Mouse (Mus musculus) frontal cortex, postnatal 14 days (tissue): ENCODE measurements around the gene Mocs3.

Experiments used
- DNase-seq, 2 experiments: peaks; one replicate each; pipeline ENCODE4 v3.0.0; 2022; ENCODE audit warnings: low spot score in 2 of 2

Mocs3 gene

DNA sequence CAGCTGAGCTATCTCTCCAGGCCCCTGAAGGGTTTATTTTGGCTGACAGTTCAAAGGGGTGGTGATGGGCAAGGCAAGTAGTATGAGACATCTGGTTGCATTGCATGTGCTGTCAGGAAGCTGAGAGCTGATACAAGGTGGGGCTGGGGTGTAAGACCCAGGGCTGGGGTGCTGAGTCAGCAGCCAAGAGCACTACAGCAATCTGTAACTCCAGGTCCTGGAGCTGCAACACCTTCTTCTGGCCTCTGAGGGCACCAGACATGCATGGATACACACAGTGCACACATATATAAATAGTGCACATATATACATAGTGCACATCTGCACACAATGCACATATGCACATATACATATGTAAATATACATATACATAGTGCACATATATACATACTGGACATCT, 12.4 kb downstream of the Mocs3 start:
- no peak for DNase-seq

GRCm38 (mm10) chr2:168243278-168243677, 12.9 kb downstream of the Mocs3 start:
- DNase-seq, result no peak

- no peak for DNase-seq
These were observed 15.1 kb downstream of the Mocs3 start for GRCm38 (mm10) chr2:168245571-168245970.

GRCm38 (mm10) chr2:168248167-168248855, 17.9 kb downstream of the Mocs3 start:
- DNase-seq, result no peak

DNA sequence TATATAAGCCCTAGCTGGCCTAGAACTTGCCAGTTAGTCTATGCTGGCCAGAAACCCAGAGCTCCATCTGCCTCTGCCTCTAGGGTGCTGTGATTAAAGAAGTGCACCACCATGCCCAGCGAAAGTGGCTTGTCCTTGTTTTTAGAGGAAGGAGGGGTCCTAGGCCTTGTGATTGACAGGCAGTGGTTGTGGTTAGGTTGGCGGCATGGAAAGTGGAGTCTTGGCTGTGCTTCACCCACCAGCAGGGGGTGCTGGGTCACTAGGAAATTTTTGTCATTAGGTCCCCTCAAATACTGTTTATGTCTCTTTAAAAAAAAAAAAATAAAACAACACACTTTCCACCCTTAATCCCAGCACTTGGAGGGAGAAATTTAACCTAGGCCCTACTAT, 18.4 kb downstream of the Mocs3 start:
- DNase-seq, result no peak

DNA sequence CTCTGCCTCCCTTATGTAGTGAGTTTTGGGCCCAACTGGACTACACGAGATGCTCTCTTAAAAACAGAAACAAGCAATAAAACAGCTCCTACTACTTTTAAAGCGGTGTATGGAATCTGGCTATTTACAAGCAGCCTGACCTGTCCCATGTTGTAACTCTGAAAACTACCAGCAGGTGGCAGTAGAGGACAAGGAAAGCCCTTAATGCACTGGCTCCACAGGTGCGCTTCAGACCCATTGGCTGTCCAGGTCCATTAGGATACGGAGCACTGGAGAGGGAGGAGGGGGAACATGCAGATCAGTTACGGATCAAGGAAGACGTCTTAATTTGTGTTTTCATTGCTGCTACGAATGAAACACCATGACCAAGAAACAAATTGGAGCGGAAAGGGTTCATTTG, 19.8 kb downstream of the Mocs3 start:
- peak; percentile 61 to 82 for DNase-seq

DNA sequence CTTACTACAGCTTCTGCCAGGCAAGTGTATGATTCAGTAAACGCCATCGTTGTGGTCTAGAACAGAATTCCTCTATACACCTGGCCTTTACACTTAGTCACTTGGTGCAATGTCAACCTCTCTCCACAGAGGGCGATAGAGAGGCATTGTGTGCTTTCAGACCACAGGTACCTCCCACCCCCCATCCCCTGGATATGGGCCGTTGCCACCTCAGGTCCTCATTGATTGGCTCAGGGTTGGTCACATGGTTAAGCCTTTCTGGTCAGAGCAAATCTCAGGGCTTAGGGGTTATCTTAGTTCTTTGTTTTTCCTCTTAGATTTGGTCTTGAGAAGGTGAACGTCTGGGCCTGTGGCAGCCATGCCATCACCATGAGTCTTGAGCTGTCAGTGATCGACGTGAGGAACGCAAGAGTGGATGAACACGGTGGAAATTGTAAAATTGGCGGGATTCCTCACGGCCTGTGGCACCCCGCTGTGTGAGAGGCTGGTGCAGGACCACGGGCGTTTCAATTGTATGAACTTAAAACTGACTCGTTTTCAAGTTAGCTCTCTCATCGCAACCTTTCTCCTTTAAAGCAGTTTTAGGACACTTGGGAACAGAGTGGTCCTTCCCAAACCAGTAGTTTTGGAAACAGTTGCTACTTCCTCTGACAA, 22.3 kb downstream of the Mocs3 start:
- no peak for DNase-seq

- DNase-seq, result no peak
These were observed 23.4 kb downstream of the Mocs3 start for GRCm38 (mm10) chr2:168253822-168254221.

- DNase-seq, result no peak
These were observed 26.1 kb downstream of the Mocs3 start for GRCm38 (mm10) chr2:168256506-168256905.

- DNase-seq, result no peak
These were observed 26.8 kb downstream of the Mocs3 start for GRCm38 (mm10) chr2:168257188-168257587.

DNA sequence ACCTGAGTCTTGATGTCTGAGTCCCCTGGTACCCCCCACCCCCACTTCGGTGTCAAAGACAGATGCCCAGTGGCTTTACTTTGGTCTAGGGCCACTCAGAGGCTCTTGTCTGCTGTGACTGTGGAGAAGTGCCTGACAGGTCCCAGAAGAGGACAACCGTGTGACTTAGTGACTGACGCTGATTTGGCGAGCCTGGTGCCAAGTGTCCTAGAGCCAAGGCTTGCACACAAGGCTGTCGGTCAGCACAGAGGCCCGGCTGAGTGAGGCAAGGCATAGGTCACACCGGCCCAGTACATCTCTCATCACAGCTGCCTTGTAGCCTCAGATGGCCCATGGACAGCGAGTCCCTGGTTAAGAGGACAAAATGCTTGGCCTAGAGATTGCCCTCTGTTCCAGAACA, 28.6 kb downstream of the Mocs3 start:
- DNase-seq, result no peak

DNA sequence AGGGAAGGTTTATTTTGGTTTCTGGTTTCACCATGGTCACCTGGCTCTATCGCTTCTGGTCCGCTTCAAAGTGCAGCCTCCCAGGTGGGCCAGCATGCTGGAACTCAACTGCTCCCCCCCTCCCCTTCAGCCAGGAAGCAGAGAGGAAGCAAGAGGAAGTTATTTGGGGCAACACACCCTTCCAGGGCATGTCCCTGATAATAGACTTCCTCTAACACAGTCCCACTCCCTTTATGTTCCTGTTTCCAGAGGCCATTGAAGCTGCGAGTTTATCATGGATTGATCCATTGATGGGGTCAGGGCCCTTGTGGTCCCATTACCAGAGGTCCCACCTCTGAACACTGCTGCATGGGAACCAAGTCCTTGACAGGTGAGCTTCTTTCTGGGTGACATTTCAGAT, 29.7 kb downstream of the Mocs3 start:
- DNase-seq, result no peak

DNA sequence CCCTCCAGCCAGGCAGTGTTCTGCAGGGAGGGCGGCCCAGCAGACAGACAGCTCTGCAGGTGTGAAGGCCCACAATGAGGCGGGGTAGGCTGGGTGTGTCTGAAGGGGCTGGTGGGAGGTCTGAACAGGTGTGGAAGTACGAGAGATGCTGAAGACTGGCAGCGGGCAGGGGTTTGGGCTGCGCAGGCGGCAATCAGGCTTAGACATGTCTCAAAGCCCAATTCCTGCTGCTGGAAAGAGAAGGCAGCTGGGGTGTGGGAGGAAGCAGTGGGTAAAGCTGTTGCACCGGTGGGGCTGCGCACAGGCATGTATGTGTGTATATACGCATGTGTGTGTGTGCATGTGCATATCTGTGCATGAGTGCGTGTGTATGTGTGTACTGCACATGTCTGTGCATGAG, 30.5 kb downstream of the Mocs3 start:
- peak; percentile 44 to 46 for DNase-seq

DNA sequence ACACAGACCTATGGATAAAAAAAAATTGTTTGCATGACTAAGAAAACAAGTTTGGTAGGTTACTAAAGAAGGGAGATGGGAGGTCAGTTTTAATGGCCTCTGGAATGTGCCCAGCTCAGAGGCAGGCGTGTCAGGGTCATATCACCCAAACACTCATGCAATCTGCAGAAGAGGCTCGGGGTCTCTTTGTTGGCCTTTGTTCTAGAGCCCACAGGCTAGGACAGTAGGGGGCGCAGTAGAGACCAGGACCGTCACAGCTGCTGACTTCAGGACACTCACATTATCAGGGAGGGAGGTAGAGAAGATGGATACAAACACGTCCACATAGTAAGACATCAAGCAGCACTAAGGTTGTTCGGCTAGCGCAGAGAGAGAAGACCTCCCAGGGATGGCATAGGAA, 37.6 kb downstream of the Mocs3 start:
- no peak for DNase-seq

DNA sequence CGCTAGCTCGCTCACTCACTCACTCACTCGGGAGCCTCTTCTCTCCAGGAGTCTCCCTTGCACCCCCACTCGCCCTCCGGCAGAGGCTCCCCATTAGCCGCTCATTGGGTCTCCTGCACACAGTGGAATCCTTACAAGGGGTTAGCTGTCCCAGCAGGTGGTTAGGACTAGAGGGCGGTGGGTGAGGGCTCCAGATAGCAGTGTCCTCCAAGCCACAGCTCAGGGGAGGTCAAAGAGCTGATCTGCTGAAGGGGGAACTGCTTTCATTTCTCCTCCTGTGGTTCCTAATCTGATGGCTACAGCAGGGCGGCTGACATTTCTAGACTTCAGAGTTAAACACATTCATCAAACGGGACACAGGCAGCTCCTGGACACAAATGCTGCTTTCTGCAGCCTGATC, 43.0 kb downstream of the Mocs3 start:
- no peak for DNase-seq

GRCm38 (mm10) chr2:168274374-168274935, 44.0 kb downstream of the Mocs3 start:
- DNase-seq, result peak in 1 of 2 experiments; percentile 64

DNA sequence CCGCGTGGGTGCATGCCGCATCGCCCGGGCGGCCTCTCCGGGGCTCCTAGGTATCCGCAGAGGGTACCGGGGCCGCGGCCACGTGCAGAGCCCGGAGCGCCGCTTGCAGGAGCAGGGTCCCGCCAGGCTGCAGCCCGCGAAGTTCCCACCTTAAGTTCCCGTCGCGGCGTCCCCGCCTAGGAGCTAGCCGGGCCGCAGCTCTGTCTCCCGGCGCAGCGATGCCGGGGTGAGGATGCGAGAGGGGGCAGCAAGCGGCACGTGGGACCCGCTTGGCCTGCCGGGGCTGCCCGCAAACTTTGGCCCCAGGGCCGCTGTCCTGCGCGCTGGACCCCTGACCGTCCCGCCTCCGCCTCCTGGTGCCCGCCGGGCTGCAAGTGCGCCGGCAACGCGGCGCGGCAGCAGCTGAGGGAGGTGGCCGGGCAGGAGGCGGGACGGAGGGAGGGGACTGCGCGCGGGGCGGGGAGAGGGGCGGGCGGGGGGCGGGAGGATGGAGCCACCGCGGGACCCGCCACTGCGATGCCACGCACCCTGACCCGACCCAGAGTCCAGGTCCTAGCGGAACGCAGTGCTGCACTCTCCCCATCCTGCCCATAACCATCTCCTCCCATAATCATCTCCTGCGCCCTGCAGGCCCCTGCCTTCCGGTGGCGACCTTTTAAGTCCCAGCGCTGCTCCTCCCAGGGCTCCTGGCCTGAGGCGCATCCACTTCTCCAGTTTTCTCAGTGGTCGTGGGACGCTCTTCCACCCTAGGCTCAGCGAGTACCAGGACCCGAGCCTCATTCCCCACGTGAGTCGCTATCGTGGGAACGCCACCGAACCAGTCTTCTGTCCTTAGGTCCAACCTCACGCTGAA, 50.5 kb downstream of the Mocs3 start:
- no peak for DNase-seq

GRCm38 (mm10) chr2:168281582-168281981, 51.2 kb downstream of the Mocs3 start, which contains the start of gene Kcng1:
TSS of gene Kcng1 (minus strand) at chr2:168281736.
- no peak for DNase-seq
